Mouse (Mus musculus) cerebellum, adult 9-11 months (tissue): ENCODE data around the gene Tyro3.

Source experiments
- DNase-seq: peaks from one replicate; pipeline ENCODE4 v3.0.0; 2022

The Tyro3 gene

DNA sequence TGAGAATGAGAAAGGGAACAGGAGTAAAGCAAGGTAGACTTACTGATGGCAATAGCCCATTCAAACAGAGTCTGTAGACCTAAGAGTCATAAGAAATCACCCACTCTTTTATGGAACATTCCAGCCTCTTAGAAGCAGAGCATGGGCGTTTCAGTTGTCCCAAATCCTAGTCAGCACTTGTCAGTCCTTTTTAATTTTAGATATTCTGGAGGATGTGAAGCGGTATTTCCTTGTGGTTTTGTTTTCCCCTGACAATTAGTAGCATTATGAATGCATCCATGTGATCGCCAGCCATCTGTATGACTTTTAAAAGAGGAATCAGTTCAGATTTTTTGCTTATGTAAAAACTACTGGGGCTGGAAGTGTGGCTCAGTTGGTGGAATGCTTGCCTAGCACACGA, 67.0 kb downstream of the Tyro3 start:
- no peak for DNase-seq
